Mouse (Mus musculus): ENCODE measurements around the gene Sik3. TPM values are rescaled to one million over a fixed set of nuclear protein-coding genes. Genes with fewer than 3 reads are reported as not detected.
A peak's percentile ranks its signal among the peaks of the same experiment; 100 is the strongest.

Sik3 gene
- polyA plus RNA-seq, 1 experiment, result 32.0 TPM

GRCm38 (mm10) chr9:46256658-46257385 is 244.2 kb downstream of the Sik3 start:
- Histone ChIP-seq H3K79me3 (ENCODE audit: low read depth) (no peaks in the 10 kb centered on the region), H3K36me3 (ENCODE audit: control insufficient read depth, insufficient read depth) (no peaks in the 10 kb centered on the region), H3K79me2 (ENCODE audit: control insufficient read depth, insufficient read depth) (no peaks in the 10 kb centered on the region), H3K4me3 (ENCODE audit: insufficient read depth, poor library complexity, severe bottlenecking) (no peak overlapping the region), H3K27me3 (ENCODE audit: control insufficient read depth, insufficient read depth, insufficient read length) (peaks cover 23% of the 10 kb centered on the region), H3ac (ENCODE audit: control insufficient read depth, insufficient read length, low read depth) (no peak overlapping the region)
- TF ChIP-seq CTCF (IDR thresholded peaks at IDR 0.05; ENCODE audit: control insufficient read depth, insufficient read depth, insufficient read length) (no peak), MYOG (IDR thresholded peaks at IDR 0.05; ENCODE audit: control insufficient read depth, extremely low read depth, insufficient read length) (no peak), MAX (IDR thresholded peaks at IDR 0.05) (no peak), CEBPB (IDR thresholded peaks at IDR 0.05; ENCODE audit: low read depth) (no peak), USF1 (IDR thresholded peaks at IDR 0.05; ENCODE audit: low read depth) (no peak), MYOD1 (IDR thresholded peaks at IDR 0.05; ENCODE audit: control insufficient read depth, insufficient read length, low read depth) (no peak), FOSL1 (IDR thresholded peaks at IDR 0.05; ENCODE audit: insufficient read depth, low read length, poor library complexity, severe bottlenecking) (no peak)

GRCm38 (mm10) chr9:46257546-46257945 is 244.9 kb downstream of the Sik3 start:
- Histone ChIP-seq H3ac (ENCODE audit: control insufficient read depth, insufficient read length, low read depth) (no peak overlapping the region), H3K36me3 (ENCODE audit: control insufficient read depth, insufficient read depth) (no peaks in the 10 kb centered on the region), H3K4me3 (ENCODE audit: insufficient read depth, poor library complexity, severe bottlenecking) (no peak overlapping the region), H3K79me2 (ENCODE audit: control insufficient read depth, insufficient read depth) (no peaks in the 10 kb centered on the region), H3K27me3 (ENCODE audit: control insufficient read depth, insufficient read depth, insufficient read length) (peaks cover 21% of the 10 kb centered on the region), H3K79me3 (ENCODE audit: low read depth) (no peaks in the 10 kb centered on the region)
- TF ChIP-seq USF1 (IDR thresholded peaks at IDR 0.05; ENCODE audit: low read depth) (no peak), MAX (IDR thresholded peaks at IDR 0.05) (no peak), MYOG (IDR thresholded peaks at IDR 0.05; ENCODE audit: control insufficient read depth, extremely low read depth, insufficient read length) (no peak), MYOD1 (IDR thresholded peaks at IDR 0.05; ENCODE audit: control insufficient read depth, insufficient read length, low read depth) (no peak), CEBPB (IDR thresholded peaks at IDR 0.05; ENCODE audit: low read depth) (no peak), FOSL1 (IDR thresholded peaks at IDR 0.05; ENCODE audit: insufficient read depth, low read length, poor library complexity, severe bottlenecking) (no peak), CTCF (IDR thresholded peaks at IDR 0.05; ENCODE audit: control insufficient read depth, insufficient read depth, insufficient read length) (no peak)

GRCm38 (mm10) chr9:46259111-46259510 is 246.5 kb downstream of the Sik3 start:
- TF ChIP-seq CTCF (IDR thresholded peaks at IDR 0.05; ENCODE audit: control insufficient read depth, insufficient read depth, insufficient read length) (no peak), MYOD1 (IDR thresholded peaks at IDR 0.05; ENCODE audit: control insufficient read depth, insufficient read length, low read depth) (no peak), FOSL1 (IDR thresholded peaks at IDR 0.05; ENCODE audit: insufficient read depth, low read length, poor library complexity, severe bottlenecking) (no peak), MAX (IDR thresholded peaks at IDR 0.05) (no peak), MYOG (IDR thresholded peaks at IDR 0.05; ENCODE audit: control insufficient read depth, extremely low read depth, insufficient read length) (no peak), CEBPB (IDR thresholded peaks at IDR 0.05; ENCODE audit: low read depth) (no peak), USF1 (IDR thresholded peaks at IDR 0.05; ENCODE audit: low read depth) (no peak)
- Histone ChIP-seq H3K79me2 (ENCODE audit: control insufficient read depth, insufficient read depth) (no peaks in the 10 kb centered on the region), H3K27me3 (ENCODE audit: control insufficient read depth, insufficient read depth, insufficient read length) (peaks cover 14% of the 10 kb centered on the region), H3K4me3 (ENCODE audit: insufficient read depth, poor library complexity, severe bottlenecking) (no peak overlapping the region), H3ac (ENCODE audit: control insufficient read depth, insufficient read length, low read depth) (no peak overlapping the region), H3K36me3 (ENCODE audit: control insufficient read depth, insufficient read depth) (no peaks in the 10 kb centered on the region), H3K79me3 (ENCODE audit: low read depth) (no peaks in the 10 kb centered on the region)

- Histone ChIP-seq H3K27me3 (ENCODE audit: control insufficient read depth, insufficient read depth, insufficient read length) (peaks cover 18% of the 10 kb centered on the region), H3K4me3 (ENCODE audit: insufficient read depth, poor library complexity, severe bottlenecking) (no peak overlapping the region), H3ac (ENCODE audit: control insufficient read depth, insufficient read length, low read depth) (no peak overlapping the region), H3K79me2 (ENCODE audit: control insufficient read depth, insufficient read depth) (no peaks in the 10 kb centered on the region), H3K79me3 (ENCODE audit: low read depth) (no peaks in the 10 kb centered on the region), H3K36me3 (ENCODE audit: control insufficient read depth, insufficient read depth) (no peaks in the 10 kb centered on the region)
- TF ChIP-seq FOSL1 (IDR thresholded peaks at IDR 0.05; ENCODE audit: insufficient read depth, low read length, poor library complexity, severe bottlenecking) (no peak), CTCF (IDR thresholded peaks at IDR 0.05; ENCODE audit: control insufficient read depth, insufficient read depth, insufficient read length) (no peak), MYOD1 (IDR thresholded peaks at IDR 0.05; ENCODE audit: control insufficient read depth, insufficient read length, low read depth) (no peak), MYOG (IDR thresholded peaks at IDR 0.05; ENCODE audit: control insufficient read depth, extremely low read depth, insufficient read length) (no peak), CEBPB (IDR thresholded peaks at IDR 0.05; ENCODE audit: low read depth) (peak; percentile 56), USF1 (IDR thresholded peaks at IDR 0.05; ENCODE audit: low read depth) (no peak), MAX (IDR thresholded peaks at IDR 0.05) (no peak)
Measured at GRCm38 (mm10) chr9:46261131-46261530, 248.5 kb downstream of the Sik3 start.

- Histone ChIP-seq H3ac (ENCODE audit: control insufficient read depth, insufficient read length, low read depth) (no peak within 1 kb of the TSS), H3K27me3 (ENCODE audit: control insufficient read depth, insufficient read depth, insufficient read length) (peaks cover 45% of the 10 kb centered on the region), H3K36me3 (ENCODE audit: control insufficient read depth, insufficient read depth) (no peaks in the 10 kb centered on the region), H3K4me3 (ENCODE audit: insufficient read depth, poor library complexity, severe bottlenecking) (no peak within 1 kb of the TSS), H3K79me2 (ENCODE audit: control insufficient read depth, insufficient read depth) (peaks cover 10% of the 10 kb centered on the region), H3K79me3 (ENCODE audit: low read depth) (peaks cover 3% of the 10 kb centered on the region)
- TF ChIP-seq MAX (IDR thresholded peaks at IDR 0.05), result no peak
- no peak for TF ChIP-seq MYOD1 (IDR thresholded peaks at IDR 0.05; ENCODE audit: control insufficient read depth, insufficient read length, low read depth)
- TF ChIP-seq CTCF (IDR thresholded peaks at IDR 0.05; ENCODE audit: control insufficient read depth, insufficient read depth, insufficient read length), result no peak
- no peak for TF ChIP-seq MYOG (IDR thresholded peaks at IDR 0.05; ENCODE audit: control insufficient read depth, extremely low read depth, insufficient read length)
- no peak for TF ChIP-seq FOSL1 (IDR thresholded peaks at IDR 0.05; ENCODE audit: insufficient read depth, low read length, poor library complexity, severe bottlenecking)
- TF ChIP-seq USF1 (IDR thresholded peaks at IDR 0.05; ENCODE audit: low read depth), result no peak
- no peak for TF ChIP-seq CEBPB (IDR thresholded peaks at IDR 0.05; ENCODE audit: low read depth)
Measured at GRCm38 (mm10) chr9:46268343-46268873, 255.8 kb downstream of the Sik3 start, which contains the start of gene Apoa5. TSS of gene Apoa5 (plus strand) at chr9:46268633.
